ENCODE assay signal across 9 mouse cellular contexts in genomic region chr19:33100031-33100430, GRCm38 (mm10).
DNase-seq lines count a peak whose midpoint lies in the region; ATAC-seq and TF ChIP-seq lines count a peak whose summit lies in the region.
"Had no signal": no experiment of that assay in that cellular context is flagged by ENCODE, and none has a peak within 500 bp of the region (broad histone marks: within the 10 kb centered on the region; RNA-seq: fewer than 3 reads in every experiment).

No protein-coding gene starts in this region.

- H3K27ac ChIP-seq in forebrain, embryonic 12.5 days = no peak overlapping the region
- no peak overlapping the region for H3K27ac ChIP-seq in forebrain, postnatal 0 days (ENCODE audit: low read depth, low read length)
- no peak overlapping the region for H3K27ac ChIP-seq in liver, embryonic 15.5 days (replicated peaks)
- no peak overlapping the region for H3K27ac ChIP-seq in stomach, embryonic 15.5 days

- no peak for TF ChIP-seq CTCF in forebrain, postnatal 0 days (IDR thresholded peaks at IDR 0.05; ENCODE audit: low read depth)

- ATAC-seq in forebrain, embryonic 12.5 days (ENCODE audit: low FRiP score) = peak; percentile 49
- no peak for ATAC-seq in forebrain, postnatal 0 days
- ATAC-seq in liver, embryonic 15.5 days (ENCODE audit: insufficient read depth) = 0 out of 2 replicates have a peak, but pooled peaks have one; percentile 18
- ATAC-seq in stomach, embryonic 15.5 days (ENCODE audit: insufficient read depth, low FRiP score, low read depth) = peak; percentile 75
- ATAC-seq in inflammation-experienced regulatory T-cells, adult 6 months = no peak

- no peak overlapping the region for H3K4me3 ChIP-seq in forebrain, embryonic 12.5 days (replicated peaks)
- no peak overlapping the region for H3K4me3 ChIP-seq in forebrain, postnatal 0 days (ENCODE audit: low read depth, low read length)
- H3K4me3 ChIP-seq in liver, embryonic 15.5 days (replicated peaks) = no peak overlapping the region
- no peak overlapping the region for H3K4me3 ChIP-seq in stomach, embryonic 15.5 days (replicated peaks)

- H3K9me3 ChIP-seq in forebrain, embryonic 12.5 days = no peaks in the 10 kb centered on the region
- H3K9me3 ChIP-seq in forebrain, postnatal 0 days (ENCODE audit: low read length) = no peaks in the 10 kb centered on the region
- H3K9me3 ChIP-seq in liver, embryonic 15.5 days (replicated peaks) = no peaks in the 10 kb centered on the region
- H3K9me3 ChIP-seq in stomach, embryonic 15.5 days = no peaks in the 10 kb centered on the region

- peaks cover 42% of the 10 kb centered on the region for H3K4me1 ChIP-seq in forebrain, embryonic 12.5 days
- no peaks in the 10 kb centered on the region for H3K4me1 ChIP-seq in forebrain, postnatal 0 days (ENCODE audit: insufficient read depth)
- H3K4me1 ChIP-seq in liver, embryonic 15.5 days (replicated peaks) = peaks cover 22% of the 10 kb centered on the region
- peaks cover 13% of the 10 kb centered on the region for H3K4me1 ChIP-seq in stomach, embryonic 15.5 days

- no peak for DNase-seq in forebrain, postnatal 0 days
- peak; percentile 38 for DNase-seq in ovary, postnatal 36 days (ENCODE audit: low spot score)
- DNase-seq in ovary, postnatal 10 days (ENCODE audit: low spot score) = no peak
- no peak for DNase-seq in right cerebral cortex, adult 18-20 months
- DNase-seq: lung, postnatal 36 days had no signal

- 76% methylated on average over 4 of the region's 4 CpGs for WGBS in forebrain, embryonic 12.5 days
- WGBS in forebrain, postnatal 0 days = 72% methylated on average over 4 of the region's 4 CpGs
- 26% methylated on average over 4 of the region's 4 CpGs for WGBS in liver, embryonic 15.5 days (ENCODE audit: insufficient replicate concordance)
- 35% methylated on average over 4 of the region's 4 CpGs for WGBS in stomach, embryonic 15.5 days

- H3K4me2 ChIP-seq in forebrain, embryonic 12.5 days = no peak overlapping the region
- no peak overlapping the region for H3K4me2 ChIP-seq in forebrain, postnatal 0 days (ENCODE audit: low read depth)
- H3K4me2 ChIP-seq in liver, embryonic 15.5 days = no peak overlapping the region
- no peak overlapping the region for H3K4me2 ChIP-seq in stomach, embryonic 15.5 days

- no peaks in the 10 kb centered on the region for H3K27me3 ChIP-seq in forebrain, embryonic 12.5 days
- H3K27me3 ChIP-seq in forebrain, postnatal 0 days (ENCODE audit: insufficient read depth, low read length) = no peaks in the 10 kb centered on the region
- H3K27me3 ChIP-seq in liver, embryonic 15.5 days = no peaks in the 10 kb centered on the region
- no peaks in the 10 kb centered on the region for H3K27me3 ChIP-seq in stomach, embryonic 15.5 days (replicated peaks)

- no peaks in the 10 kb centered on the region for H3K36me3 ChIP-seq in forebrain, embryonic 12.5 days (replicated peaks)
- no peaks in the 10 kb centered on the region for H3K36me3 ChIP-seq in forebrain, postnatal 0 days (ENCODE audit: insufficient read depth)
- no peaks in the 10 kb centered on the region for H3K36me3 ChIP-seq in liver, embryonic 15.5 days (replicated peaks)
- no peaks in the 10 kb centered on the region for H3K36me3 ChIP-seq in stomach, embryonic 15.5 days

- H3K9ac ChIP-seq in forebrain, embryonic 12.5 days = no peak overlapping the region
- H3K9ac ChIP-seq in forebrain, postnatal 0 days = no peak overlapping the region
- H3K9ac ChIP-seq in liver, embryonic 15.5 days = no peak overlapping the region
- no peak overlapping the region for H3K9ac ChIP-seq in stomach, embryonic 15.5 days

Comparison
In these comparisons a context has a peak if more than half of its experiments do, and no peak if none do; other contexts are left out.
1. ATAC-seq: peak in forebrain, embryonic 12.5 days (single experiment), liver, embryonic 15.5 days (single experiment) and stomach, embryonic 15.5 days (single experiment); none in forebrain, postnatal 0 days (single experiment) and inflammation-experienced regulatory T-cells, adult 6 months (single experiment).